Mouse (Mus musculus) limb, embryonic 12.5 days (tissue): ENCODE results near the gene Sin3b. TPM values are rescaled to one million over a fixed set of nuclear protein-coding genes. Genes with fewer than 3 reads are reported as not detected.

Source experiments
- ATAC-seq: fragments of 200-750 bp; cut with Nextera tagmentation; 2 replicates; pipeline ENCODE4 v1.8.0; 2017; ENCODE audit warnings: low read depth, moderate TSS enrichment; ENCODE audit not compliant: insufficient number of reproducible peaks, insufficient read depth, low FRiP score, low TSS enrichment
- H3K27ac ChIP-seq: fragments of 300-500 bp; sonication (generic); 2 replicates; pipeline ENCODE4 v1.5.1; 2016; ENCODE audit warnings: mild to moderate bottlenecking, moderate library complexity
- H3K27me3 ChIP-seq: fragments of 300-500 bp; sonication (generic); 2 replicates; pipeline ENCODE4 v1.6.1; 2016; ENCODE audit warnings: mild to moderate bottlenecking, moderate library complexity
- H3K36me3 ChIP-seq: fragments of 300-500 bp; sonication (generic); 2 replicates; pipeline ENCODE4 v1.6.1; 2016; ENCODE audit warnings: mild to moderate bottlenecking, moderate library complexity
- H3K4me1 ChIP-seq: fragments of 300-500 bp; sonication (generic); replicated peaks from 2 replicates; pipeline ENCODE4 v1.6.1; 2016
- H3K4me2 ChIP-seq: fragments of 300-500 bp; sonication (generic); 2 replicates; pipeline ENCODE4 v1.6.1; 2016; ENCODE audit warnings: mild to moderate bottlenecking, moderate library complexity
- H3K4me3 ChIP-seq: fragments of 300-500 bp; sonication (generic); replicated peaks from 2 replicates; pipeline ENCODE4 v1.5.1; 2016; ENCODE audit warnings: mild to moderate bottlenecking
- H3K9ac ChIP-seq: fragments of 300-500 bp; sonication (generic); replicated peaks from 2 replicates; pipeline ENCODE4 v1.6.1; 2016; ENCODE audit warnings: mild to moderate bottlenecking, moderate library complexity
- H3K9me3 ChIP-seq: fragments of 300-500 bp; sonication (generic); 2 replicates; pipeline ENCODE4 v1.6.1; 2016; ENCODE audit warnings: mild to moderate bottlenecking, moderate library complexity
- WGBS: fragments of 180-500 bp; shearing (Covaris S2); methylation state at CpG from one replicate; pipeline ENCODE4 v1.1.7; 2016; 5-methylcytosine and 5-hydroxymethylcytosine counted together
- polyA plus RNA-seq: library from polyadenylated mRNA; unstranded; fragments of >200 nt; fragmentation: Nextera tagmentation; extraction: Ambion mirVana; gene quantifications from 2 replicates; pipeline ENCODE4 v1.2.1, GENCODE M21; 2016

The Sin3b gene
- polyA plus RNA-seq, 1 experiment from 2014 or later, result 166 TPM

DNA sequence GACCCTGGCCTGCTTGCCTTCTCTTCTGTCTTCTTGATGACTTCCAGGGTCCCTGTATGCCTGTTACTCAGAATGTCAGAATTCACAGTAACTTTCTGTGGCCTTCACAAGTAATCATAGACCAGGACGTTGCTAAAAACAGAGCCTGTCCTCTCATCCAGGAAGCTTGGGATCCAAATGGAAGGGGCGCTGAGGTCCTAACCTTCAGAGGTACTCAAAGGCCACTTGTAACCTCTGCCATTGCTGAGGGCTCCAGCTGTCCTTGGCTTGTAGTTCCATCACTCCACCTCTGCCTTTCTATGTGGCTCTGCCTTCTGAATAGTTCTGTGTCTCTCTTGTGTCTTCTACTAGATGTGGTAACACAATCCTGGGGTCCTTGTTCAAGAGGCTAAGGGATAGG, 30.7 kb downstream of the Sin3b start:
- Histone ChIP-seq H3K4me3 (no peak overlapping the region), H3K4me2 (no peak overlapping the region), H3K4me1 (no peaks in the 10 kb centered on the region), H3K9ac (no peak overlapping the region), H3K9me3 (no peaks in the 10 kb centered on the region), H3K36me3 (peaks cover 95% of the 10 kb centered on the region), H3K27ac (no peak overlapping the region), H3K27me3 (no peaks in the 10 kb centered on the region)
- ATAC-seq, result no peak
- 90% methylated on average over 2 of the region's 2 CpGs for WGBS

GRCm38 (mm10) chr8:72756031-72756430, 32.9 kb downstream of the Sin3b start:
- no peak overlapping the region for H3K4me2 ChIP-seq
- no peaks in the 10 kb centered on the region for H3K4me1 ChIP-seq
- peaks cover 84% of the 10 kb centered on the region for H3K36me3 ChIP-seq
- H3K9me3 ChIP-seq, result no peaks in the 10 kb centered on the region
- WGBS, result 98% methylated on average over 2 of the region's 2 CpGs
- H3K27me3 ChIP-seq, result no peaks in the 10 kb centered on the region
- H3K9ac ChIP-seq, result no peak overlapping the region
- no peak for ATAC-seq
- no peak overlapping the region for H3K27ac ChIP-seq
- no peak overlapping the region for H3K4me3 ChIP-seq

DNA sequence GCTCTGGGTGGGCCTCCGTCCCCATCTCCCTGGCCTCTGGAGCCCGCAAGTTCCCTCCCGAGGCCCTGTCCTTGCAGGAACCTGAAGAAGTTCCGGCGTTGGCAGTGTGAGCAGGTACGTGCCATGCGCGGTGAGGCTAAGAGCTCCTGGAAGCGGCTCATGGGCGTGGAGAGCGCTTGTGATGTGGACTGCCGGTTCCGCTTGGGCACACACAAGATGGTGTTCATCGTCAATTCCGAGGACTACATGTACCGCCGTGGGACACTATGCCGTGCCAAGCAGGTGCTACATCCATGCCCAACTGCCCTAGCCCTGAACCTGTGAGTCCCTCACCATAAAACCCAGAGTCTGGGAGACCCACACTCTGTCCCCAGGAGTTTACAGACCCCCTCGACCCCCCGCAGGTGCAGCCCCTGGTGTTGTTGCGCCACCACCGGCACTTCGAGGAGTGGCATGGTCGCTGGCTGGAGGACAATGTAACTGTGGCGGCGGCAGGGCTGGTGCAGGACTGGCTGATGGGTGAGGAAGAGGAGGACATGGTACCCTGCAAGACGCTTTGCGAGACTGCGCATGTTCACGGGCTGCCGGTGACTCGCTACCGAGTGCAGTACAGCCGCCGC, 33.8 kb downstream of the Sin3b start:
- H3K4me2 ChIP-seq, result no peak overlapping the region
- no peaks in the 10 kb centered on the region for H3K4me1 ChIP-seq
- H3K36me3 ChIP-seq, result peaks cover 75% of the 10 kb centered on the region
- no peak overlapping the region for H3K27ac ChIP-seq
- no peak overlapping the region for H3K4me3 ChIP-seq
- no peaks in the 10 kb centered on the region for H3K27me3 ChIP-seq
- no peaks in the 10 kb centered on the region for H3K9me3 ChIP-seq
- H3K9ac ChIP-seq, result no peak overlapping the region
- 96% methylated on average over 35 of the region's 35 CpGs for WGBS
- ATAC-seq, result no peak

- Histone ChIP-seq H3K9ac (no peak overlapping the region), H3K4me3 (no peak overlapping the region), H3K9me3 (no peaks in the 10 kb centered on the region), H3K36me3 (peaks cover 68% of the 10 kb centered on the region), H3K27me3 (no peaks in the 10 kb centered on the region), H3K4me1 (no peaks in the 10 kb centered on the region), H3K27ac (no peak overlapping the region), H3K4me2 (no peak overlapping the region)
- ATAC-seq, result no peak
- 91% methylated on average over 15 of the region's 15 CpGs for WGBS
Observed at GRCm38 (mm10) chr8:72757426-72758195, 34.5 kb downstream of the Sin3b start.

DNA sequence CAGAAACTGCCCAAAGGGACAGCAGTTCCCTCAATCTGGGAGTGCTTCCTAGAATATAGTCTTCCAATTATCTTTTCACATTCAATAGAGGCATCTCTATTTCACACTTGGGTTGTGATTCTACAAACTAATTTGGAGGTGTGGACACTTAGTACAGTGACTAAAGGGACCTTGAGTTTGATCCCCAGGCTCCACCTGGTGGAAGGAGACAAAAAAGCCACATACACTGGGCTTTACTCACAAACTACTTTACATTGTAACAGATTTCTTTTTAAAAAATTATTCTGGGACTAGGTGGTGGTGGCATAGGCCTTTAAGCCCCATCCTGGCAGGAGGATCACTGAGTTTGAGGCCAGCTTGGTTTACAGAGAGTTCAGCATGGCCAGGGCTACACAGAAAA, 35.2 kb downstream of the Sin3b start:
- no peaks in the 10 kb centered on the region for H3K4me1 ChIP-seq
- H3K27ac ChIP-seq, result no peak overlapping the region
- H3K36me3 ChIP-seq, result peaks cover 61% of the 10 kb centered on the region
- no peaks in the 10 kb centered on the region for H3K9me3 ChIP-seq
- H3K9ac ChIP-seq, result no peak overlapping the region
- ATAC-seq, result no peak
- no peak overlapping the region for H3K4me2 ChIP-seq
- no peaks in the 10 kb centered on the region for H3K27me3 ChIP-seq
- H3K4me3 ChIP-seq, result no peak overlapping the region

- Histone ChIP-seq H3K4me2 (no peak overlapping the region), H3K27me3 (no peaks in the 10 kb centered on the region), H3K27ac (no peak overlapping the region), H3K9me3 (no peaks in the 10 kb centered on the region), H3K9ac (no peak overlapping the region), H3K4me1 (no peaks in the 10 kb centered on the region), H3K4me3 (no peak overlapping the region), H3K36me3 (peaks cover 46% of the 10 kb centered on the region)
- ATAC-seq, result no peak
- WGBS, result 85% methylated on average over 3 of the region's 3 CpGs
Observed at GRCm38 (mm10) chr8:72760216-72760615, 37.1 kb downstream of the Sin3b start.

DNA sequence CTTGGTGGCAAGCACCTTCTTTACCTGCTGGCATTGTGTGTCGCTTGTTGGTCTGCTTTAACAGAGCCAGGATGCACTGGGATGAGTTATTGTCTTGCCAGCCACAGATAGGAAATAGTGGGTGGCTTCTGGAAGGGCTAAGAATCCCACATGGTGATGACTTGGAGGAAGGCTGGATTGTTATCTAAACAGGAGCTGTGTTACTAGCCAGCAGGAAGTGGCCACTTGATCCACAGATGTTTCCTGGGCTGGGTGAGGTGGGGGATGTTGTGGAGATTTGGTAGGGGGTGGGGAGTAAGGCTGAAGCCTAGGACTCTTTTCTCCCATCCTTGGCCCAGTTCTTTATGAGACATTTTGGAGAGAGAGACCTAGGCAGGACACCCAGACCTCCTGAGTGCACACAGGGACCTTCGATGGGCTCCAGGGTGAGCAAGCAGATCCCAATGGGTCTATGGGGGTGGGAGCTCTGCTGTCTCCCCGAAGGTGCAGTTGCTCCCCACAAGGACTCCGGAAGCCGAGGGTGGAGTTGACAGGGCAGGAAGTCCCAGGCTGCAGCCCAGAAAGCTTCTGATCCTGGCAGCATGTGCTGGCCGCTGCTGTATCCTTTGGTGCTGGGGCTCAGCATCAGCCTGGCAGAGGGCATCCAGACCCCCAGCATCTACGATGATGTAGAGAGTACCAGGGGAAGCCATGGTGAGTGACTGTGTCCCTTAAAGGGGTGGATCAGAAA, 38.4 kb downstream of the Sin3b start, which contains the start of gene F2rl3:
F2rl3 (plus strand) TSS at position 559 of the 730 bp plus-strand sequence.
- Histone ChIP-seq H3K4me2 (no peak within 1 kb of the TSS), H3K4me3 (no peak within 1 kb of the TSS), H3K27me3 (no peaks in the 10 kb centered on the region), H3K9me3 (no peaks in the 10 kb centered on the region), H3K27ac (no peak within 1 kb of the TSS), H3K9ac (no peak within 1 kb of the TSS), H3K36me3 (peaks cover 33% of the 10 kb centered on the region), H3K4me1 (no peaks in the 10 kb centered on the region; the same call in 1 of the 2 replicates)
- WGBS, result 82% methylated on average over 7 of the region's 7 CpGs
- no peak for ATAC-seq

GRCm38 (mm10) chr8:72762306-72762705, 39.2 kb downstream of the Sin3b start:
- Histone ChIP-seq H3K36me3 (peaks cover 25% of the 10 kb centered on the region), H3K27me3 (no peaks in the 10 kb centered on the region), H3K9ac (no peak overlapping the region), H3K9me3 (no peaks in the 10 kb centered on the region), H3K4me3 (no peak overlapping the region), H3K4me2 (no peak overlapping the region), H3K27ac (no peak overlapping the region), H3K4me1 (no peaks in the 10 kb centered on the region; the same call in 1 of the 2 replicates)
- no peak for ATAC-seq
- 88% methylated on average over 12 of the region's 12 CpGs for WGBS

DNA sequence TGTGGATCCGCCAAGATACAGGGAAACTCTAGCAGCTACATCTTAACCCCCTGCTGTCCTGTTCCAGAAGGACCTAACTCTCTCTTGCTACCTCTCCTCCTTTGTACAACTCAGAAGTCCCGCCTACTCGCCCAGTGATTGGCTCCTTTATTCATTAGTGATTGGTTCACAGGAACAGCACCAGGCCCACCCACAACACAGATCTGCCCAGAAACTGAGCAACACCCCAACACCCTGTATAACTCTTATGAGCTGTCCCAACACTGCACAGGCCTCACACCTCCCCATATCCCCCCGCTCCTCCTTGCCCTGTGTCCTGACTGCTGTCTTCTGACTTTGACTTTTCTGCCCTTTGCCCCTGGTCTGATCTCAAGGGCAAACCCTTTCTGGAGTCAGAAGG, 42.6 kb downstream of the Sin3b start:
- no peaks in the 10 kb centered on the region; the same call in 1 of the 2 replicates for H3K4me1 ChIP-seq
- no peaks in the 10 kb centered on the region for H3K9me3 ChIP-seq
- H3K4me2 ChIP-seq, result no peak overlapping the region
- 71% methylated on average over 4 of the region's 4 CpGs for WGBS
- H3K9ac ChIP-seq, result no peak overlapping the region
- no peak overlapping the region for H3K27ac ChIP-seq
- H3K4me3 ChIP-seq, result no peak overlapping the region
- H3K27me3 ChIP-seq, result no peaks in the 10 kb centered on the region
- no peak for ATAC-seq
- no peaks in the 10 kb centered on the region for H3K36me3 ChIP-seq

DNA sequence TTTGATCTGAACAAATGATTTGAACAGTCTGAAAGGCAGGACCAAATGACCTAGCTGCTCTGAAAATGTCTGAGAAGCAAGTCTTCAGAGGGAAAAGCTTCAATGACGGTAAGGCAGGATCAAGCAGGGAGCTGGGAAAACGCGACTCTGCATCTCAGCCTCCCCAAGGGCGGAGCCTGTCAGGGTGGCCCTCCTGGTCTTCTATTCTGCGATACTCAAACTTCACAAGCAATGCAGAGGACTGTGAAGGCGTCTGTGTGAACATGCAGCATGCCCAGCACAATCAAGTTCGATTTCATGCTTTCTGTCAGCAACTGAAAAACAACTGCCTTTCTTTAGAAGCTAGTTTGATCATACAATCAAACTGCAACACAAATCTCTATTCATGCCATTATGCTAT, 43.7 kb downstream of the Sin3b start:
- H3K9ac ChIP-seq, result no peak overlapping the region
- H3K27ac ChIP-seq, result no peak overlapping the region
- no peaks in the 10 kb centered on the region for H3K36me3 ChIP-seq
- no peaks in the 10 kb centered on the region for H3K9me3 ChIP-seq
- ATAC-seq, result no peak
- no peaks in the 10 kb centered on the region; the same call in 1 of the 2 replicates for H3K4me1 ChIP-seq
- H3K27me3 ChIP-seq, result no peaks in the 10 kb centered on the region
- H3K4me3 ChIP-seq, result no peak overlapping the region
- H3K4me2 ChIP-seq, result no peak overlapping the region
- WGBS, result 29% methylated on average over 7 of the region's 7 CpGs

DNA sequence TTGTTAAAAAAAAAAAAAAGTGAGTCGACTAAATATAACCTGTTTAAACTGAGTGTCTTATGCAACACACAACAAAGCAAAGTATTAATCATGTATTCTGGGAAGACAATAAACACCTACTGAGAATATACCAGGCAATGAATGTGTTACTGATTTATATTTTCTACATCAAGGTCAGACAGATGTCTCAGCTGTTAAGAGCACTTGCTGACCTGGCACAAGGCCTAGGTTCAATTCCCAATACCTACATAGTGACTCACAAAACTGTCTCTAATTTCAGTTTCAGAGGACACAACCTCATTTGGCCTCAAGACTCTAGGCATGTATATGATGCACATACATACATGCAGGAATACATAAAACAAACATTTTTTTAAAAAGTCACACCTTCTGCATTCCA, 54.7 kb downstream of the Sin3b start:
- Histone ChIP-seq H3K27me3 (no peaks in the 10 kb centered on the region), H3K4me3 (no peak overlapping the region), H3K36me3 (no peaks in the 10 kb centered on the region), H3K4me1 (no peaks in the 10 kb centered on the region), H3K27ac (no peak overlapping the region), H3K4me2 (no peak overlapping the region), H3K9me3 (no peaks in the 10 kb centered on the region), H3K9ac (no peak overlapping the region)
- WGBS, result 87% methylated on average over 1 of the region's 1 CpGs
- ATAC-seq, result no peak
